Mouse (Mus musculus) intestine, postnatal 0 days (tissue): ENCODE results near the gene Amotl1. TPM values are rescaled to one million over a fixed set of nuclear protein-coding genes. Genes with fewer than 3 reads are reported as not detected.

Experiments
- ATAC-seq: fragments of 200-750 bp; cut with Nextera tagmentation; 2 replicates; pipeline ENCODE4 v1.8.0; 2017; ENCODE audit warnings: mild to moderate bottlenecking, moderate TSS enrichment, moderate library complexity
- H3K27ac ChIP-seq: fragments of 300-500 bp; sonication (generic); 2 replicates; pipeline ENCODE4 v1.5.1; 2014; ENCODE audit warnings: mild to moderate bottlenecking, low read depth, low read length, moderate library complexity
- H3K27me3 ChIP-seq: fragments of 300-500 bp; sonication (generic); replicated peaks from 2 replicates; pipeline ENCODE4 v1.6.1; 2014; ENCODE audit warnings: low read length, mixed read lengths; ENCODE audit not compliant: control insufficient read depth, insufficient read depth
- H3K36me3 ChIP-seq: fragments of 300-500 bp; sonication (generic); 2 replicates; pipeline ENCODE4 v1.6.1; 2014; ENCODE audit warnings: mild to moderate bottlenecking, moderate library complexity; ENCODE audit not compliant: control insufficient read depth, insufficient read depth
- H3K4me1 ChIP-seq: fragments of 300-500 bp; sonication (generic); replicated peaks from 2 replicates; pipeline ENCODE4 v1.6.1; 2014; ENCODE audit warnings: antibody characterized with exemption, low read length, mixed read lengths; ENCODE audit not compliant: control insufficient read depth, insufficient read depth
- H3K4me2 ChIP-seq: fragments of 300-500 bp; sonication (generic); replicated peaks from 2 replicates; pipeline ENCODE4 v1.6.1; 2014; ENCODE audit warnings: low read depth, mild to moderate bottlenecking, moderate library complexity
- H3K4me3 ChIP-seq: fragments of 300-500 bp; sonication (generic); 2 replicates; pipeline ENCODE4 v1.5.1; 2014; ENCODE audit warnings: low read depth, low read length
- H3K9ac ChIP-seq: fragments of 300-500 bp; sonication (generic); 2 replicates; pipeline ENCODE4 v1.6.1; 2014; ENCODE audit warnings: mild to moderate bottlenecking, low read depth, low read length
- H3K9me3 ChIP-seq: fragments of 300-500 bp; sonication (generic); 2 replicates; pipeline ENCODE4 v1.6.1; 2016; ENCODE audit warnings: mixed run types; ENCODE audit not compliant: control insufficient read depth
- CTCF ChIP-seq: sonication (generic); IDR thresholded peaks from 2 replicates; pipeline ENCODE4 v1.5.1; 2016; ENCODE audit warnings: low read depth, mild to moderate bottlenecking, control low read depth, antibody characterized with exemption, moderate library complexity
- WGBS: fragments of 180-500 bp; shearing (Covaris S2); extraction: QIAGEN DNeasy Blood & Tissue Kit; methylation state at CpG from one replicate; pipeline ENCODE4 v1.1.7; 2014; 5-methylcytosine and 5-hydroxymethylcytosine counted together
- polyA plus RNA-seq: library from polyadenylated mRNA; unstranded; fragments of >200 nt; fragmentation: Nextera tagmentation; extraction: Ambion mirVana; gene quantifications from 2 replicates; pipeline ENCODE4 v1.2.1, GENCODE M21; 2015

Gene Amotl1
- polyA plus RNA-seq, 1 experiment from 2014 or later: 3.2 TPM

DNA sequence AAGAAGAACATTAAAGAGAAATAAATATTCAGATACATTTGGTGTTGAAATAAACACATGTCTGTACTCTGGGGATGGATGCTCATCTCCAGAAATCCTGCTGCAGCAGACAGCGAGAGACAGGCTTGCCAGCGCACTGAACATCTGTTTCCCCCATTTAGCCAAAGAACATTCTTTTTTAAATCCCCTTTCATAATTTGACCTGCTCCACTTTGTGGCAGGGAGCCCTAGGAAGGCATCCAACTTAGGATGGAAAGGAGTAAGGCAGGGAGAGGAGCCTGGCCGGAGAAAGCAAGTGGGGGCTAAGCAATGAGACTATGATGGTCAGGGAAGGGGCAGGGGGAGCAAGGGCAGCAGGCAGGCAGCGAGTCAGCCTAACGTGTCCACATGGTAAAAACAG lies 21.6 kb downstream of the Amotl1 start:
- Histone ChIP-seq H3K4me1 (no peaks in the 10 kb centered on the region), H3K27me3 (no peaks in the 10 kb centered on the region), H3K27ac (no peak overlapping the region), H3K4me3 (no peak overlapping the region), H3K36me3 (no peaks in the 10 kb centered on the region), H3K9ac (no peak overlapping the region), H3K9me3 (no peaks in the 10 kb centered on the region), H3K4me2 (no peak overlapping the region)
- 37% methylated on average over 5 of the region's 5 CpGs for WGBS
- ATAC-seq: no peak
- TF ChIP-seq CTCF: no peak

DNA sequence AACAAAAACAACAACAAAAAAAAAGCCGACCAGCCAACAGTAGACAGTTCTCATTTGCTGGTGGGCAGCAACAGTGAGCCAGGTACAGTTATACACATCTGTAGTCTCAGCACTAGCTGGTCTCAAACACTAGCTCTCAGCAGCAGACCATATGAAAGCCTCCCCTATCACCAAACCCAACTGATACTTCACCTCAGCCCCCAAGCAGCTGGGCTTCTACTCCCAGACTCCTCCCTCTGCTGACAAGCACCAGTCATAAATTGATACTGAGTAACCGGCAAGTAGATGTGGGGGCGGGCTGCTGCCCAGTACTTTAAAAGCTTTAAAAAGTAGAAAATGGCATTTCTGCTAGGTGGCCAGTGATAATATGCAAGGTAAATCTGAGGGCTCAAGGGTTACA lies 22.0 kb downstream of the Amotl1 start:
- no peaks in the 10 kb centered on the region for H3K27me3 ChIP-seq
- no peak for ATAC-seq
- 32% methylated on average over 3 of the region's 3 CpGs for WGBS
- no peaks in the 10 kb centered on the region for H3K4me1 ChIP-seq
- H3K9me3 ChIP-seq: no peaks in the 10 kb centered on the region
- no peak for TF ChIP-seq CTCF
- H3K4me3 ChIP-seq: no peak overlapping the region
- no peak overlapping the region for H3K4me2 ChIP-seq
- no peak overlapping the region for H3K27ac ChIP-seq
- no peak overlapping the region for H3K9ac ChIP-seq
- no peaks in the 10 kb centered on the region for H3K36me3 ChIP-seq

DNA sequence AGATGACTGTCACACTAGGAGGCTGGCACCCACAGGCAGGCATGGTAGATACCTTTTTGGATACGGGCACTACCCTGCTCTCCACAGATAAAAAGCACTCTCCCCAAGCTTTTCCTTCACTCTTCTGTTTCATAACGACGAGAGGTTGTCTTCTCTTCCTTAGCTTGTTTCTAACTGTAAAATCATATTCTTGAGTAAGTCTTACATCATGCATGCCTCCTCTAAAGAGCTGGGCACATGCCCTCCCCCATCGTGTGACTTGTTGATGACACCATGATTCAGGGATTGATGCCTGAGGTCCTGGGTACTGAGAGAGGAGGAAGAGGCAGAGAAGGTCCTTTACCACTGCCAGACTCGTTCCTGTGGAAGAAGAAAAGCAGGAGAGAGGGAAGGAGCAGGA lies 24.7 kb downstream of the Amotl1 start:
- H3K9ac ChIP-seq: no peak overlapping the region
- H3K27me3 ChIP-seq: no peaks in the 10 kb centered on the region
- H3K4me1 ChIP-seq: no peaks in the 10 kb centered on the region
- no peak overlapping the region for H3K27ac ChIP-seq
- no peaks in the 10 kb centered on the region for H3K9me3 ChIP-seq
- TF ChIP-seq CTCF: no peak
- no peaks in the 10 kb centered on the region for H3K36me3 ChIP-seq
- 70% methylated on average over 5 of the region's 5 CpGs for WGBS
- H3K4me3 ChIP-seq: no peak overlapping the region
- H3K4me2 ChIP-seq: no peak overlapping the region
- no peak for ATAC-seq

DNA sequence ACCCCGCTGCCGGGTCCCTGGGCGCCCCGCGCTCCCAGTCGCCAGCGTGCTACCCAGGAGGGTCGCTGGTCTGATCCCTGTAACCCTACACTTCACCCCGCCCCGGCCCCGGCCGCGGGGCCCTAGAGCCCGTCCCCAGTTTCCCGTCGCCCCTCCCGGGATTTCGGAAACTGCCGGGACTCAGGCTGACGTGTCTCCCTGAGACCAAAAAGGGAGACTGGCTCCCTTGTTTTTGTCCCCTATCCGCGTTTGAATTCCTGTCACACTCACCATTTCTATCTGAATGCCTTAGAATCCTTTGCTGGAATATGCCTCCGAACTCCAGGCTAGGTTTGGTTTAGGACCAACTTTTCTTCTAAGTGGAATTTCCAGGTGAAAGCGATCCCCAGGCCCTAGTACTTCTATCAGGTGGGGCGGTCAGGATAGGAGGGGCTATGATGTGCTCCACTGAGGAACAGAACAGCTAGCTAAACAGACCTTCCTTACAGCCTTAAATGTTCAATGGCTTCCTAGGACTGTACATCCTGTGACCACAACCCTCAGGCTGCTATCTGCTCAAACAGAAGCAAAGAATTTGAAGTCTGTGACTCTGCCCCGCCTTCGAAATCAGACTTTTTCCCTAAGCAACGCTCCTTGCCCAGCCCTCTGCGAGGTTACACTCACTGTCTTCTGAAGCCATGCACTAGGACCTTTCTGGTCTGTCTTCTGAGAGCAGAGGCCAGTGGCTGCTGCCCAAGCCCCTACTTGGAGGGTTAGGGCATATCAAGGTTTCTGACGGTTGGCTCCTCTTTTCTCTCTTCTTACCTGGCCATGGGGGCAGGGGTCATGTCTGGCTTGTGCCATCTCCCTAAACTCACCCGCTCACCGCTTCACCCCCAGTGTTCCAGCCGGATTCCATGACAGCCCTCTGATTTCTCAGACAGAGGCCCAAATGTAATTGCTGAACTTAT lies 29.6 kb downstream of the Amotl1 start:
- no peaks in the 10 kb centered on the region for H3K27me3 ChIP-seq
- H3K27ac ChIP-seq: 0 out of 2 replicates have a peak overlapping the region, but pooled peaks have one; percentile 5
- no peaks in the 10 kb centered on the region for H3K36me3 ChIP-seq
- 10% methylated on average over 33 of the region's 33 CpGs for WGBS
- no peaks in the 10 kb centered on the region for H3K9me3 ChIP-seq
- H3K4me1 ChIP-seq: peaks cover 7% of the 10 kb centered on the region; the same call in 1 of the 2 replicates
- peak overlapping the region; percentile 70 for H3K9ac ChIP-seq
- TF ChIP-seq CTCF: no peak
- H3K4me3 ChIP-seq: peak overlapping the region; percentile 61
- peak overlapping the region; percentile 88 for H3K4me2 ChIP-seq
- peak; percentile 62 for ATAC-seq

DNA sequence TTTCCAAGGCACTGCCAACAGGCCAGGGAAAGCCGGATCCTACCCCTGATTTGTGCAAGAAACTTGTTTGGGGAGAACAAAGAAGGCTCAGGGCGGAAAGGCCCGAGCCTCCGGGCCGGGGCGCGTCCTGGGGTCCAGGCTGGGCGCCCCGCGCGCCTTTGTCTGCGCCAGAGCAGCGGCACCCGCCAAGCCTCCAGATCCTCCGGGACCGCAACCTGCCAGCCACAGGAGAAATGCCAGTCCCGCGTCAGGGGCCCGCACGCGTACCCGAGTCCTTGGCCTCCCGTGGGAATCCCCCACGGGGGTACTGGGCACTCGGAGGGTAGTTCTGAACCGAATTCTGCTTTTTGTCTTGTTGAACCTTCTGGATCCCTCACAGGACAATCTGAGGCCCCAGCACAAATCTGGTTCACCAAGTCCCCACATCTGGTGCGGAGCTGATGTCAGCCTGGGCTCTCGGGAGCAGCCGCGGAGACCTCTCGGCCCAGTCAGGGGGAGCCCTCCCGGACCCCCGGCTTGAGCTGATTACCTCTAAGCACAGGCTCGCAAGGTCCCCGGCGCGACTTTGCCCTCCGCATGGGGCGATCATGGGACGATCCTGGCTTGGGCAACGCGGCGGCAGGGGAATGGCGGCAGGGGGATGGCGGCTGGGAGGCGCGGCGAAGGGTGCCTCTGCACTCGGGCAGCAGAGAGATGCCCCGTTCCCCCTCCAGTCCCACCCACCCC lies 30.5 kb downstream of the Amotl1 start:
- peak overlapping the region; percentile 70 for H3K9ac ChIP-seq
- no peaks in the 10 kb centered on the region for H3K9me3 ChIP-seq

More for the DNA sequence above, 30.5 kb downstream of the Amotl1 start:
- WGBS: under 1% methylated on average over 50 of the region's 50 CpGs
- Histone ChIP-seq H3K27me3 (no peaks in the 10 kb centered on the region), H3K4me3 (peak overlapping the region; percentile 61), H3K27ac (peak overlapping the region; percentile 65; the same call in 1 of the 2 replicates), H3K4me2 (peak overlapping the region; percentile 88), H3K4me1 (peaks cover 7% of the 10 kb centered on the region; the same call in 1 of the 2 replicates), H3K36me3 (no peaks in the 10 kb centered on the region)
- ATAC-seq: peak; percentile 54
- no peak for TF ChIP-seq CTCF
